Mouse (Mus musculus): ENCODE data around the gene Slc25a34. TPM values are rescaled to one million over a fixed set of nuclear protein-coding genes. Genes with fewer than 3 reads are reported as not detected.
A peak's percentile ranks its signal among the peaks of the same experiment; 100 is the strongest.

Slc25a34 gene
- total and polyA plus RNA-seq, 2 experiments from 2014 or later = 17.9 to 56.2 TPM

GRCm38 (mm10) chr4:141656932-141657331 is 33.3 kb upstream of the Slc25a34 start:
- H3K36me3 ChIP-seq (replicated peaks; ENCODE audit: control insufficient read depth, insufficient read depth, low read length) = peaks cover 41% of the 10 kb centered on the region
- H3K4me3 ChIP-seq (ENCODE audit: low read depth, low read length) = no peak overlapping the region
- 73% methylated on average over 8 of the region's 8 CpGs for WGBS
- DNase-seq (ENCODE audit: low spot score) = no peak
- no peak overlapping the region for H3K4me2 ChIP-seq (ENCODE audit: low read depth, low read length)
- H3K27ac ChIP-seq (ENCODE audit: low read depth) = peak overlapping the region; percentile 74
- no peak for ATAC-seq (ENCODE audit: insufficient read depth, low read depth)
- no peaks in the 10 kb centered on the region for H3K27me3 ChIP-seq (ENCODE audit: control insufficient read depth, insufficient read depth, low read length)
- TF ChIP-seq CTCF (IDR thresholded peaks at IDR 0.05; ENCODE audit: low read depth) (no peak), EP300 (IDR thresholded peaks at IDR 0.05; ENCODE audit: low read depth) (no peak)
- no peak overlapping the region for H3K9ac ChIP-seq (replicated peaks; ENCODE audit: low read depth, low read length)
- H3K4me1 ChIP-seq (ENCODE audit: control insufficient read depth, insufficient read depth) = peaks cover 25% of the 10 kb centered on the region
- H3K9me3 ChIP-seq (replicated peaks; ENCODE audit: control insufficient read depth, low read length) = no peaks in the 10 kb centered on the region

- Histone ChIP-seq H3K4me2 (ENCODE audit: low read depth, low read length) (no peak overlapping the region), H3K4me3 (ENCODE audit: low read depth, low read length) (no peak overlapping the region), H3K27ac (ENCODE audit: low read depth) (peak overlapping the region; percentile 74), H3K9me3 (replicated peaks; ENCODE audit: control insufficient read depth, low read length) (no peaks in the 10 kb centered on the region), H3K9ac (replicated peaks; ENCODE audit: low read depth, low read length) (no peak overlapping the region), H3K4me1 (ENCODE audit: control insufficient read depth, insufficient read depth) (peaks cover 29% of the 10 kb centered on the region), H3K36me3 (replicated peaks; ENCODE audit: control insufficient read depth, insufficient read depth, low read length) (peaks cover 42% of the 10 kb centered on the region), H3K27me3 (ENCODE audit: control insufficient read depth, insufficient read depth, low read length) (no peaks in the 10 kb centered on the region)
- DNase-seq (ENCODE audit: low spot score) = no peak
- peak; percentile 29 for ATAC-seq (ENCODE audit: insufficient read depth, low read depth)
- TF ChIP-seq CTCF (IDR thresholded peaks at IDR 0.05; ENCODE audit: low read depth) (no peak), EP300 (IDR thresholded peaks at IDR 0.05; ENCODE audit: low read depth) (no peak)
- 67% methylated on average over 12 of the region's 12 CpGs for WGBS
Measured at GRCm38 (mm10) chr4:141655908-141656608, 32.4 kb upstream of the Slc25a34 start.

GRCm38 (mm10) chr4:141654509-141654908 is 30.9 kb upstream of the Slc25a34 start:
- Histone ChIP-seq H3K9ac (replicated peaks; ENCODE audit: low read depth, low read length) (no peak overlapping the region), H3K4me3 (ENCODE audit: low read depth, low read length) (no peak overlapping the region), H3K4me2 (ENCODE audit: low read depth, low read length) (no peak overlapping the region), H3K27me3 (ENCODE audit: control insufficient read depth, insufficient read depth, low read length) (no peaks in the 10 kb centered on the region), H3K9me3 (replicated peaks; ENCODE audit: control insufficient read depth, low read length) (no peaks in the 10 kb centered on the region), H3K36me3 (replicated peaks; ENCODE audit: control insufficient read depth, insufficient read depth, low read length) (peaks cover 27% of the 10 kb centered on the region), H3K4me1 (ENCODE audit: control insufficient read depth, insufficient read depth) (peaks cover 32% of the 10 kb centered on the region), H3K27ac (ENCODE audit: low read depth) (peak overlapping the region; percentile 30; the same call in 1 of the 2 replicates)
- no peak for ATAC-seq (ENCODE audit: insufficient read depth, low read depth)
- no peak for TF ChIP-seq EP300 (IDR thresholded peaks at IDR 0.05; ENCODE audit: low read depth)
- TF ChIP-seq CTCF (IDR thresholded peaks at IDR 0.05; ENCODE audit: low read depth) = no peak
- no peak for DNase-seq (ENCODE audit: low spot score)
- 58% methylated on average over 6 of the region's 6 CpGs for WGBS

- no peaks in the 10 kb centered on the region for H3K27me3 ChIP-seq (ENCODE audit: control insufficient read depth, insufficient read depth, low read length)
- peaks cover 20% of the 10 kb centered on the region for H3K36me3 ChIP-seq (replicated peaks; ENCODE audit: control insufficient read depth, insufficient read depth, low read length)
- WGBS = 87% methylated on average over 13 of the region's 13 CpGs
- no peaks in the 10 kb centered on the region for H3K9me3 ChIP-seq (replicated peaks; ENCODE audit: control insufficient read depth, low read length)
- DNase-seq (ENCODE audit: low spot score) (no peak), ATAC-seq (ENCODE audit: insufficient read depth, low read depth) (no peak)
- no peak overlapping the region for H3K9ac ChIP-seq (replicated peaks; ENCODE audit: low read depth, low read length)
- peaks cover 37% of the 10 kb centered on the region for H3K4me1 ChIP-seq (ENCODE audit: control insufficient read depth, insufficient read depth)
- H3K4me2 ChIP-seq (ENCODE audit: low read depth, low read length) = no peak overlapping the region
- H3K27ac ChIP-seq (ENCODE audit: low read depth) = peak overlapping the region; percentile 30; the same call in 1 of the 2 replicates
- TF ChIP-seq EP300 (IDR thresholded peaks at IDR 0.05; ENCODE audit: low read depth) = no peak
- no peak for TF ChIP-seq CTCF (IDR thresholded peaks at IDR 0.05; ENCODE audit: low read depth)
- no peak overlapping the region for H3K4me3 ChIP-seq (ENCODE audit: low read depth, low read length)
Measured at GRCm38 (mm10) chr4:141653813-141654212, 30.2 kb upstream of the Slc25a34 start.

GRCm38 (mm10) chr4:141653044-141653443 is 29.4 kb upstream of the Slc25a34 start:
- TF ChIP-seq EP300 (IDR thresholded peaks at IDR 0.05; ENCODE audit: low read depth) (no peak), CTCF (IDR thresholded peaks at IDR 0.05; ENCODE audit: low read depth) (no peak)
- Histone ChIP-seq H3K9me3 (replicated peaks; ENCODE audit: control insufficient read depth, low read length) (no peaks in the 10 kb centered on the region), H3K4me2 (ENCODE audit: low read depth, low read length) (no peak overlapping the region), H3K36me3 (replicated peaks; ENCODE audit: control insufficient read depth, insufficient read depth, low read length) (peaks cover 18% of the 10 kb centered on the region), H3K4me3 (ENCODE audit: low read depth, low read length) (no peak overlapping the region), H3K9ac (replicated peaks; ENCODE audit: low read depth, low read length) (no peak overlapping the region), H3K4me1 (ENCODE audit: control insufficient read depth, insufficient read depth) (peaks cover 44% of the 10 kb centered on the region), H3K27me3 (ENCODE audit: control insufficient read depth, insufficient read depth, low read length) (no peaks in the 10 kb centered on the region), H3K27ac (ENCODE audit: low read depth) (no peak overlapping the region)
- WGBS = 59% methylated on average over 8 of the region's 8 CpGs
- no peak for DNase-seq (ENCODE audit: low spot score)
- no peak for ATAC-seq (ENCODE audit: insufficient read depth, low read depth)

- DNase-seq (ENCODE audit: low spot score) (no peak), ATAC-seq (ENCODE audit: insufficient read depth, low read depth) (no peak)
- Histone ChIP-seq H3K4me3 (ENCODE audit: low read depth, low read length) (no peak overlapping the region), H3K27ac (ENCODE audit: low read depth) (no peak overlapping the region), H3K4me2 (ENCODE audit: low read depth, low read length) (no peak overlapping the region), H3K9me3 (replicated peaks; ENCODE audit: control insufficient read depth, low read length) (no peaks in the 10 kb centered on the region), H3K27me3 (ENCODE audit: control insufficient read depth, insufficient read depth, low read length) (no peaks in the 10 kb centered on the region), H3K4me1 (ENCODE audit: control insufficient read depth, insufficient read depth) (peaks cover 45% of the 10 kb centered on the region), H3K36me3 (replicated peaks; ENCODE audit: control insufficient read depth, insufficient read depth, low read length) (peaks cover 19% of the 10 kb centered on the region), H3K9ac (replicated peaks; ENCODE audit: low read depth, low read length) (no peak overlapping the region; the same call in 1 of the 2 replicates)
- TF ChIP-seq CTCF (IDR thresholded peaks at IDR 0.05; ENCODE audit: low read depth) = no peak
- TF ChIP-seq EP300 (IDR thresholded peaks at IDR 0.05; ENCODE audit: low read depth) = no peak
- 86% methylated on average over 10 of the region's 10 CpGs for WGBS
Measured at GRCm38 (mm10) chr4:141651944-141652343, 28.3 kb upstream of the Slc25a34 start.

Measured in heart, postnatal 0 days (tissue).